In the genomic region with DNA sequence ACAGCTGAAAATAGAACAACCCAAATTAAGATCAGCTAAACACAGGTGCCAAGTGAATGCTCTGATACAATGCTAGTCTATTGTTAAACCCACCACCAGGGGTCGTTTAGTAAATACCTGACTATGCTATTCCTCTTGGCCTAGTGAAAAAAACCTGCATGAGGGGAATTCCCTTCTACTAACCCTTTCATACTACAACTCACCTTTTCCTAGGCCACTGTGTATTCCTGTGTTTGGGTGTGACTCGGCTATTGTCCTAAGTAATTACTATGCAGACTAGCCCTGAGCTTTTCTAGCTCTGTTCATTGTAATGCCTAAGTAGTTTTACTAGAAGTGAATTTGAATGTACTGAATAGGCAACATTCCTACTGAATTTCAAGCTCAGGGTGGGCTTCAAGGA, we compare ENCODE assay signal across 6 mouse cellular contexts.
A peak's percentile ranks its signal among the peaks of the same experiment; 100 is the strongest.
DNase-seq lines count a peak whose midpoint lies in the region; ATAC-seq and TF ChIP-seq lines count a peak whose summit lies in the region.
"Not testable (repeated sequence)": the region's sequence is repeated elsewhere in the genome, so short reads cannot be mapped to it uniquely, and the experiment has no call there.

No protein-coding gene starts in this region.

- peaks cover 55% of the 10 kb centered on the region for H3K9me3 ChIP-seq in E14TG2a.4 (ENCODE audit: low read length)
- H3K9me3 ChIP-seq in kidney, postnatal 0 days (replicated peaks; ENCODE audit: low read length) = not testable (repeated sequence)

- H3K4me3 ChIP-seq in E14TG2a.4 (replicated peaks; ENCODE audit: low read length); kidney, postnatal 0 days (replicated peaks; ENCODE audit: low read depth, low read length): not testable (repeated sequence)

- not testable (repeated sequence) for H3K9ac ChIP-seq in kidney, postnatal 0 days (ENCODE audit: low read depth, low read length)

- not testable (repeated sequence) for H3K36me3 ChIP-seq in E14TG2a.4 (ENCODE audit: insufficient read depth, low read length); kidney, postnatal 0 days (ENCODE audit: insufficient read depth, low read length)

- not testable (repeated sequence) for H3K4me1 ChIP-seq in E14TG2a.4 (replicated peaks; ENCODE audit: low read depth, low read length); kidney, postnatal 0 days (replicated peaks; ENCODE audit: insufficient read depth, low read length)

- peak; percentile 20; the same call in 1 of the 2 replicates for TF ChIP-seq CTCF in E14TG2a.4 (conservative IDR thresholded peaks at IDR 0.05; ENCODE audit: low read length)
- TF ChIP-seq CTCF in kidney, postnatal 0 days (IDR thresholded peaks at IDR 0.05; ENCODE audit: low read depth) = 0 out of 2 replicates have a peak, but pooled peaks have one; percentile 7

- 75% methylated on average over 2 of the region's 2 CpGs for WGBS in kidney, postnatal 0 days

- not testable (repeated sequence) for H3K4me2 ChIP-seq in kidney, postnatal 0 days (ENCODE audit: low read length)

- DNase-seq in A20 (ENCODE audit: low read depth, low spot score) (peak; percentile 24), ES-CJ7 (ENCODE audit: low read depth, low spot score) (peak; percentile 95), R1 (ENCODE audit: low read depth, low spot score) (peak; percentile 97), ZHBTc4 (ENCODE audit: low read depth, low spot score) (peak; percentile 88)
- DNase-seq in kidney, postnatal 0 days (ENCODE audit: low spot score) = not testable (repeated sequence)

- H3K27ac ChIP-seq in kidney, postnatal 0 days = not testable (repeated sequence)

- ATAC-seq in kidney, postnatal 0 days (replicated peaks; ENCODE audit: low FRiP score, low read depth) = not testable (repeated sequence)

- H3K27me3 ChIP-seq in E14TG2a.4 (ENCODE audit: insufficient read depth, low read length); kidney, postnatal 0 days (ENCODE audit: insufficient read depth, low read length): not testable (repeated sequence)
